Mouse (Mus musculus): ENCODE measurements around the gene Fam227b. TPM values are rescaled to one million over a fixed set of nuclear protein-coding genes. Genes with fewer than 3 reads are reported as not detected.

The Fam227b gene
- polyA plus RNA-seq, 1 experiment: 0.80 TPM

GRCm38 (mm10) chr2:126166335-126166734 lies 14.5 kb upstream of the Fam227b start:
- H3K4me1 ChIP-seq (ENCODE audit: control insufficient read depth, insufficient read depth, low read length): no peaks in the 10 kb centered on the region
- no peak overlapping the region for H3K4me3 ChIP-seq (replicated peaks; ENCODE audit: insufficient read depth, low read depth, low read length)
- DNase-seq: no peak
- H3K27me3 ChIP-seq (ENCODE audit: control insufficient read depth, insufficient read depth, low read length): no peaks in the 10 kb centered on the region
- H3K27ac ChIP-seq (ENCODE audit: insufficient read depth, low read length): no peak overlapping the region
- TF ChIP-seq CTCF (IDR thresholded peaks at IDR 0.05; ENCODE audit: borderline replicate concordance, insufficient read depth, low read depth, low read length) (no peak), POLR2A (IDR thresholded peaks at IDR 0.05; ENCODE audit: borderline replicate concordance, insufficient read depth, low read length) (no peak)

- H3K4me3 ChIP-seq (replicated peaks; ENCODE audit: insufficient read depth, low read depth, low read length): no peak overlapping the region
- H3K4me1 ChIP-seq (ENCODE audit: control insufficient read depth, insufficient read depth, low read length): no peaks in the 10 kb centered on the region
- no peaks in the 10 kb centered on the region for H3K27me3 ChIP-seq (ENCODE audit: control insufficient read depth, insufficient read depth, low read length)
- TF ChIP-seq CTCF (IDR thresholded peaks at IDR 0.05; ENCODE audit: borderline replicate concordance, insufficient read depth, low read depth, low read length) (no peak), POLR2A (IDR thresholded peaks at IDR 0.05; ENCODE audit: borderline replicate concordance, insufficient read depth, low read length) (no peak)
- 86% methylated on average over 5 of the region's 5 CpGs for WGBS
- H3K27ac ChIP-seq (ENCODE audit: insufficient read depth, low read length): no peak overlapping the region
- DNase-seq: no peak
Observed at GRCm38 (mm10) chr2:126165277-126166018, 13.6 kb upstream of the Fam227b start.

- no peaks in the 10 kb centered on the region for H3K4me1 ChIP-seq (ENCODE audit: control insufficient read depth, insufficient read depth, low read length)
- H3K27me3 ChIP-seq (ENCODE audit: control insufficient read depth, insufficient read depth, low read length): no peaks in the 10 kb centered on the region; the same call in 1 of the 2 replicates
- TF ChIP-seq POLR2A (IDR thresholded peaks at IDR 0.05; ENCODE audit: borderline replicate concordance, insufficient read depth, low read length) (no peak), CTCF (IDR thresholded peaks at IDR 0.05; ENCODE audit: borderline replicate concordance, insufficient read depth, low read depth, low read length) (no peak)
- H3K4me3 ChIP-seq (replicated peaks; ENCODE audit: insufficient read depth, low read depth, low read length): no peak overlapping the region
- DNase-seq: no peak
- H3K27ac ChIP-seq (ENCODE audit: insufficient read depth, low read length): no peak overlapping the region
Observed at GRCm38 (mm10) chr2:126147723-126148122, 4.1 kb downstream of the Fam227b start.

- H3K27me3 ChIP-seq (ENCODE audit: control insufficient read depth, insufficient read depth, low read length): no peaks in the 10 kb centered on the region
- H3K4me3 ChIP-seq (replicated peaks; ENCODE audit: insufficient read depth, low read depth, low read length): no peak overlapping the region
- WGBS: 86% methylated on average over 4 of the region's 4 CpGs
- H3K27ac ChIP-seq (ENCODE audit: insufficient read depth, low read length): no peak overlapping the region
- no peak for DNase-seq
- no peak for TF ChIP-seq POLR2A (IDR thresholded peaks at IDR 0.05; ENCODE audit: borderline replicate concordance, insufficient read depth, low read length)
- TF ChIP-seq CTCF (IDR thresholded peaks at IDR 0.05; ENCODE audit: borderline replicate concordance, insufficient read depth, low read depth, low read length): no peak
- H3K4me1 ChIP-seq (ENCODE audit: control insufficient read depth, insufficient read depth, low read length): no peaks in the 10 kb centered on the region
Observed at GRCm38 (mm10) chr2:126094616-126095015, 57.2 kb downstream of the Fam227b start.

GRCm38 (mm10) chr2:126090432-126090831 lies 61.4 kb downstream of the Fam227b start:
- 10% methylated on average over 5 of the region's 5 CpGs for WGBS

GRCm38 (mm10) chr2:126086187-126086586 lies 65.6 kb downstream of the Fam227b start:
- no peak overlapping the region for H3K4me3 ChIP-seq (replicated peaks; ENCODE audit: insufficient read depth, low read depth, low read length)
- WGBS: 66% methylated on average over 8 of the region's 8 CpGs
- DNase-seq: no peak
- no peaks in the 10 kb centered on the region for H3K27me3 ChIP-seq (ENCODE audit: control insufficient read depth, insufficient read depth, low read length)
- H3K4me1 ChIP-seq (ENCODE audit: control insufficient read depth, insufficient read depth, low read length): no peaks in the 10 kb centered on the region
- TF ChIP-seq POLR2A (IDR thresholded peaks at IDR 0.05; ENCODE audit: borderline replicate concordance, insufficient read depth, low read length): no peak
- TF ChIP-seq CTCF (IDR thresholded peaks at IDR 0.05; ENCODE audit: borderline replicate concordance, insufficient read depth, low read depth, low read length): no peak
- no peak overlapping the region for H3K27ac ChIP-seq (ENCODE audit: insufficient read depth, low read length)

More at GRCm38 (mm10) chr2:126090432-126090831, 61.4 kb downstream of the Fam227b start:
- no peak overlapping the region for H3K4me3 ChIP-seq (replicated peaks; ENCODE audit: insufficient read depth, low read depth, low read length)
- H3K27me3 ChIP-seq (ENCODE audit: control insufficient read depth, insufficient read depth, low read length): no peaks in the 10 kb centered on the region
- H3K4me1 ChIP-seq (ENCODE audit: control insufficient read depth, insufficient read depth, low read length): no peaks in the 10 kb centered on the region
- DNase-seq: no peak
- TF ChIP-seq CTCF (IDR thresholded peaks at IDR 0.05; ENCODE audit: borderline replicate concordance, insufficient read depth, low read depth, low read length): no peak
- no peak for TF ChIP-seq POLR2A (IDR thresholded peaks at IDR 0.05; ENCODE audit: borderline replicate concordance, insufficient read depth, low read length)
- H3K27ac ChIP-seq (ENCODE audit: insufficient read depth, low read length): no peak overlapping the region

DNA sequence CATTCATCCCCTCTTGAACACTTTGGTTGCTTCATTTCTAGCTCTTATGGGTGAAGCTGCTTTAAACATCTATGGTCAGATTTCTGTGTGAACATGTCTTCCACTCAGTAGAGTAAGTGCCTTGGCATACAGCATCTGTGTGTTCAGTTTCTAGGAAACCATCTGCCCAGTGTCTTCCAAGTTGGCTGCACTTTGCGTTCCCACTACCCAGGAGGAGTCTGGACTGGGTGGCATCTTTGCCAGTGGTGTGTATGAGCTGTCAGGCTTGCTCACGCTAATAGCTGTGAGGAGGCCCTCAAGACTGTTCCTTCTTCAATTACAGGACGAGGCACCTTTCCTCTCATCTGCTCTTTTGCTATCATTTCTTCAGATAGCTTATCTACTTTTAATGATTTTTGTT lies 67.5 kb downstream of the Fam227b start:
- H3K27ac ChIP-seq (ENCODE audit: insufficient read depth, low read length): no peak overlapping the region
- DNase-seq: no peak
- WGBS: 10% methylated on average over 3 of the region's 3 CpGs
- TF ChIP-seq CTCF (IDR thresholded peaks at IDR 0.05; ENCODE audit: borderline replicate concordance, insufficient read depth, low read depth, low read length) (no peak), POLR2A (IDR thresholded peaks at IDR 0.05; ENCODE audit: borderline replicate concordance, insufficient read depth, low read length) (no peak)
- no peak overlapping the region for H3K4me3 ChIP-seq (replicated peaks; ENCODE audit: insufficient read depth, low read depth, low read length)
- H3K27me3 ChIP-seq (ENCODE audit: control insufficient read depth, insufficient read depth, low read length): no peaks in the 10 kb centered on the region
- H3K4me1 ChIP-seq (ENCODE audit: control insufficient read depth, insufficient read depth, low read length): no peaks in the 10 kb centered on the region

DNA sequence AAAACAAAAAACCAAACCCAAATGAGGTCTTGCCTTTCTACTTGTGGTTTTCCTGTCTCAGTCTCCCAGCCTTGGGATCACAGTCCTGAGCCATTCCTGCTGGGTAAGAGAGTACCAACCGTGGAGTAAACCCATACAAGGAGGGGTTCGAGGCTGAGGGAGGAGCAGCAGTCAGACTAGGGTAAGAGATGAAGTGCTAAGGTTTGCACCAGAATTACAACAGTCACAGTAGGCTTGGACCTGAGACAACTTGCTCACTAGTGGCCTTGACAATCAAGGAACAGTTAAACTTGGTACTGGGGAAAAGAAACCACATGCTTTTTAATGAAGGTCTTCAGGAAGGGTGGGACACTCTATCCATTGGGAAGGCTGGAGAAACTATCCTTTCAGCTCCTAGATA lies 72.7 kb downstream of the Fam227b start:
- no peak for DNase-seq
- WGBS: 58% methylated on average over 2 of the region's 2 CpGs
- Histone ChIP-seq H3K27ac (ENCODE audit: insufficient read depth, low read length) (no peak overlapping the region), H3K27me3 (ENCODE audit: control insufficient read depth, insufficient read depth, low read length) (no peaks in the 10 kb centered on the region), H3K4me1 (ENCODE audit: control insufficient read depth, insufficient read depth, low read length) (no peaks in the 10 kb centered on the region), H3K4me3 (replicated peaks; ENCODE audit: insufficient read depth, low read depth, low read length) (no peak overlapping the region)
- TF ChIP-seq POLR2A (IDR thresholded peaks at IDR 0.05; ENCODE audit: borderline replicate concordance, insufficient read depth, low read length) (no peak), CTCF (IDR thresholded peaks at IDR 0.05; ENCODE audit: borderline replicate concordance, insufficient read depth, low read depth, low read length) (no peak)
